In the genomic region with DNA sequence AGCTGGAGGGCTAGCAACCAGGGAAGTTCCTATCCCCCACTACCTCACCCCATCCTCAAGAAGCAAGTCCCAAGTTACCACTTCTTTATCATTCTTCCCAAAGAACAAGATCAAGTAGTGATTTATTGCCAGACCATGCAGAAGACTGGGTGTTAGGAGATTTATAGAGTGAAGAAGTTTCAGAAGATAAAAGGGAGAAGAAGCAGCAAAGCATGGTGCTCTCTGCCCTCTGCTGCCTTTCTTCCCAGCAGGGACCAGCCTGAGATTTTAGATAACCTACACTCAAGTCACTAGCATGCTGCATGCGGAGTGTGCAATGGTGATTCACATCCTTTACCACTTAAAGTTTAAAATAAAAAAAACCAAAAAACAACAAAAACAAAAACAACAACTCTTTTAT, we compare ENCODE assay signal across 32 mouse cellular contexts.
"Had no signal": no experiment of that assay in that cellular context is flagged by ENCODE, and none has a peak within 500 bp of the region (broad histone marks: within the 10 kb centered on the region; RNA-seq: fewer than 3 reads in every experiment).

No protein-coding gene starts in this region.

- H3K36me3 ChIP-seq: heart, embryonic 10.5 days; heart, embryonic 12.5 days; heart, embryonic 13.5 days; heart, embryonic 15.5 days; hindbrain, embryonic 10.5 days; hindbrain, embryonic 12.5 days; hindbrain, embryonic 13.5 days; hindbrain, embryonic 15.5 days; intestine, embryonic 15.5 days had no signal

- H3K27me3 ChIP-seq: heart, embryonic 12.5 days; heart, embryonic 13.5 days; heart, embryonic 15.5 days; hindbrain, embryonic 12.5 days; hindbrain, embryonic 13.5 days; hindbrain, embryonic 15.5 days; intestine, embryonic 15.5 days had no signal

- ATAC-seq: hindbrain, embryonic 16.5 days; hindbrain, postnatal 0 days; inflammation-experienced regulatory T-cells, adult 6 months; intestine, embryonic 15.5 days; intestine, embryonic 16.5 days; intestine, postnatal 0 days had no signal

- H3K4me1 ChIP-seq: heart, embryonic 10.5 days; heart, embryonic 12.5 days; heart, embryonic 13.5 days; heart, embryonic 15.5 days; intestine, embryonic 15.5 days had no signal

- H3K9me3 ChIP-seq: heart, embryonic 10.5 days; heart, embryonic 12.5 days; heart, embryonic 13.5 days; heart, embryonic 15.5 days; hindbrain, embryonic 10.5 days; hindbrain, embryonic 12.5 days; hindbrain, embryonic 13.5 days; hindbrain, embryonic 15.5 days; intestine, embryonic 15.5 days had no signal

- H3K4me3 ChIP-seq: heart, adult 2 months; heart, embryonic 10.5 days; heart, embryonic 12.5 days; heart, embryonic 13.5 days; heart, embryonic 15.5 days; hindbrain, embryonic 10.5 days; hindbrain, embryonic 12.5 days; hindbrain, embryonic 13.5 days; hindbrain, embryonic 15.5 days; intestine, embryonic 15.5 days; layer of hippocampus, adult 2 months; left cerebral cortex, adult 2 months had no signal

- H3K4me2 ChIP-seq: heart, embryonic 11.5 days; heart, embryonic 12.5 days; heart, embryonic 13.5 days; heart, embryonic 15.5 days; hindbrain, embryonic 12.5 days; hindbrain, embryonic 13.5 days; hindbrain, embryonic 14.5 days; hindbrain, embryonic 15.5 days; intestine, embryonic 15.5 days had no signal

- H3K9ac ChIP-seq: heart, embryonic 12.5 days; heart, embryonic 13.5 days; heart, embryonic 15.5 days; hindbrain, embryonic 12.5 days; hindbrain, embryonic 13.5 days; hindbrain, embryonic 14.5 days; hindbrain, embryonic 15.5 days; intestine, embryonic 15.5 days had no signal

- H3K27ac ChIP-seq: heart, adult 2 months; heart, embryonic 10.5 days; heart, embryonic 13.5 days; heart, embryonic 15.5 days; hindbrain, embryonic 10.5 days; hindbrain, embryonic 12.5 days; hindbrain, embryonic 13.5 days; hindbrain, embryonic 14.5 days; hindbrain, embryonic 15.5 days; hindbrain, postnatal 0 days; intestine, embryonic 15.5 days; layer of hippocampus, adult 2 months; left cerebral cortex, adult 2 months had no signal

- DNase-seq: heart, adult 18-20 months; heart, adult 2 months; heart, postnatal 10 days; heart, postnatal 14 days; heart, postnatal 36 days; heart, postnatal 4 days; kidney, adult 2 months; kidney, adult 8-10 months; kidney, adult 9 months; kidney, postnatal 14 days; kidney, postnatal 36 days; kidney, postnatal 4 days; layer of hippocampus, adult 9-11 months; layer of hippocampus, postnatal 36 days had no signal
